Mouse (Mus musculus) layer of hippocampus, postnatal 36 days (tissue): ENCODE measurements around the gene Gm17268. TPM values are rescaled to one million over a fixed set of nuclear protein-coding genes. Genes with fewer than 3 reads are reported as not detected.

ENCODE experiments used
- total RNA-seq, 2 experiments: library from RNA; stranded (reverse); gene quantifications; 2 replicates each; pipeline ENCODE4 v1.2.3; 2021

The Gm17268 gene
- total RNA-seq, 2 experiments from 2014 or later = not detected

Other genes starting within 250 kb of the Gm17268 start
- gene 5530401A14Rik, start 177.9 kb downstream of the Gm17268 start, total RNA-seq = under 1 TPM; 0.15 to 0.18 TPM
- gene Asic2, start 70.1 kb downstream of the Gm17268 start, total RNA-seq = 10 to 100 TPM; 54.3 to 55.8 TPM
- gene Ccl2, start 3.0 kb downstream of the Gm17268 start, total RNA-seq = under 1 TPM in 1 of 2 experiments, not detected in 1; 0.58 TPM
- gene Ccl7, start 7.2 kb upstream of the Gm17268 start, total RNA-seq = not detected
- gene Ccl11, start 19.3 kb upstream of the Gm17268 start, total RNA-seq = not detected
- under 1 TPM in 1 of 2 experiments, not detected in 1; 0.81 TPM for gene Ccl12, start 63.3 kb upstream of the Gm17268 start, total RNA-seq
- gene Ccl8, start 76.6 kb upstream of the Gm17268 start, total RNA-seq = not detected